Mouse (Mus musculus) MEL (cell line): Measurements from ENCODE around the gene Pitpnm3. TPM values are rescaled to one million over a fixed set of nuclear protein-coding genes. Genes with fewer than 3 reads are reported as not detected.

Experiments
- DNase-seq: peaks from one replicate; pipeline ENCODE4 v3.0.0; 2011; ENCODE audit warnings: low read depth, low spot score
- H3K27ac ChIP-seq: 2 replicates; pipeline ENCODE4 v1.5.1; 2012; ENCODE audit warnings: low read depth, mild to moderate bottlenecking, control low read depth, low read length, moderate library complexity; ENCODE audit not compliant: control insufficient read depth
- H3K27me3 ChIP-seq, 2 experiments: fragments of 150-350 bp in 1 of 2; sonication (generic) in 1 of 2; 2 replicates each; pipeline ENCODE4 v1.6.1; 2012; ENCODE audit warnings: low read length in 2 of 2, mild to moderate bottlenecking in 2 of 2, improper control_type of control experiment in 1 of 2, moderate library complexity in 1 of 2; ENCODE audit not compliant: insufficient read depth in 2 of 2, control insufficient read depth in 1 of 2
- H3K36me3 ChIP-seq, 2 experiments: 2 replicates each; pipeline ENCODE4 v1.6.1; 2012 to 2014; ENCODE audit warnings: low read length in 2 of 2, improper control_type of control experiment in 1 of 2, inconsistent platforms in 1 of 2, mild to moderate bottlenecking in 1 of 2; ENCODE audit not compliant: insufficient read depth in 2 of 2, control insufficient read depth in 1 of 2
- H3K4me1 ChIP-seq, 2 experiments: fragments of 150-350 bp in 1 of 2; sonication (generic) in 1 of 2; 2 replicates each; pipeline ENCODE4 v1.6.1; 2012; ENCODE audit warnings: low read length in 2 of 2, improper control_type of control experiment in 1 of 2, mild to moderate bottlenecking in 1 of 2; ENCODE audit not compliant: insufficient read depth in 2 of 2, control insufficient read depth in 1 of 2
- H3K4me3 ChIP-seq, 2 experiments: fragments of 150-350 bp in 1 of 2; sonication (generic) in 1 of 2; 2 replicates each; pipeline ENCODE4 v1.5.1; 2012; ENCODE audit warnings: low read depth in 2 of 2, low read length in 2 of 2, mild to moderate bottlenecking in 2 of 2, moderate library complexity in 2 of 2, control low read depth in 1 of 2, improper control_type of control experiment in 1 of 2; ENCODE audit not compliant: control insufficient read depth in 1 of 2, insufficient read depth in 1 of 2
- H3K79me2 ChIP-seq: 2 replicates; pipeline ENCODE4 v1.6.1; 2012; ENCODE audit warnings: mild to moderate bottlenecking, low read length, moderate library complexity; ENCODE audit not compliant: control insufficient read depth, poor library complexity, insufficient read depth
- H3K9ac ChIP-seq: 2 replicates; pipeline ENCODE4 v1.6.1; 2012; ENCODE audit warnings: low read depth, mild to moderate bottlenecking, control low read depth, low read length, moderate library complexity; ENCODE audit not compliant: control insufficient read depth, poor library complexity, severe bottlenecking
- H3K9me3 ChIP-seq: fragments of 150-350 bp; sonication (generic); replicated peaks from 2 replicates; pipeline ENCODE4 v1.6.1; 2012; ENCODE audit warnings: mild to moderate bottlenecking, low read length, improper control_type of control experiment, moderate library complexity; ENCODE audit not compliant: insufficient read depth
- BHLHE40 ChIP-seq: IDR thresholded peaks from 2 replicates; pipeline ENCODE4 v1.6.1; 2012; ENCODE audit warnings: low read depth, mild to moderate bottlenecking, inconsistent platforms, low read length, improper control_type of control experiment, borderline replicate concordance
- CHD1 ChIP-seq: IDR thresholded peaks from 2 replicates; pipeline ENCODE4 v1.6.1; 2012; ENCODE audit warnings: low read depth, mild to moderate bottlenecking, inconsistent platforms, low read length, improper control_type of control experiment
- CTCF ChIP-seq, 3 experiments: IDR thresholded peaks in 2 of 3; conservative IDR thresholded peaks in 1 of 3; 2 replicates each; pipeline ENCODE4 v1.5.1; 2011 to 2012; ENCODE audit warnings: low read length in 3 of 3, low read depth in 2 of 3, mild to moderate bottlenecking in 2 of 3, improper control_type of control experiment in 1 of 3, inconsistent platforms in 1 of 3, mixed read lengths in 1 of 3, moderate library complexity in 1 of 3; ENCODE audit not compliant: control insufficient read depth in 1 of 3, insufficient read depth in 1 of 3, poor library complexity in 1 of 3, severe bottlenecking in 1 of 3
- E2F4 ChIP-seq: IDR thresholded peaks from 2 replicates; pipeline ENCODE4 v1.6.1; 2011; ENCODE audit warnings: low read depth, low read length, improper control_type of control experiment, borderline replicate concordance
- ELF1 ChIP-seq: IDR thresholded peaks from 2 replicates; pipeline ENCODE4 v1.6.1; 2014; ENCODE audit warnings: low read depth, mild to moderate bottlenecking, inconsistent platforms, low read length, improper control_type of control experiment, moderate library complexity
- JUND ChIP-seq: IDR thresholded peaks from 2 replicates; pipeline ENCODE4 v1.6.1; 2011; ENCODE audit warnings: low read depth, mild to moderate bottlenecking, improper control_type of control experiment, low read length
- KAT2A ChIP-seq: conservative IDR thresholded peaks from 2 replicates; pipeline ENCODE4 v1.6.1; 2012; ENCODE audit warnings: low read depth, low read length, improper control_type of control experiment, inconsistent platforms
- MAFK ChIP-seq: IDR thresholded peaks from 2 replicates; pipeline ENCODE4 v1.6.1; 2011; ENCODE audit warnings: low read depth, mild to moderate bottlenecking, low read length, improper control_type of control experiment, borderline replicate concordance
- MYB ChIP-seq: IDR thresholded peaks from 2 replicates; pipeline ENCODE4 v1.6.1; 2011; ENCODE audit warnings: mild to moderate bottlenecking, low read depth, low read length, improper control_type of control experiment
- MYC ChIP-seq: IDR thresholded peaks from 2 replicates; pipeline ENCODE4 v1.6.1; 2011; ENCODE audit warnings: low read depth, mild to moderate bottlenecking, low read length, improper control_type of control experiment, moderate library complexity
- POLR2A ChIP-seq, 2 experiments: IDR thresholded peaks; 2 replicates each; pipeline ENCODE4 v1.6.1; 2011 to 2012; ENCODE audit warnings: low read length in 2 of 2, mild to moderate bottlenecking in 2 of 2, control low read depth in 1 of 2, improper control_type of control experiment in 1 of 2, low read depth in 1 of 2, moderate library complexity in 1 of 2; ENCODE audit not compliant: control insufficient read depth in 1 of 2, insufficient read depth in 1 of 2, poor library complexity in 1 of 2
- POLR2AphosphoS5 ChIP-seq: IDR thresholded peaks from 2 replicates; pipeline ENCODE4 v1.6.1; 2012; ENCODE audit warnings: low read depth, borderline replicate concordance, mild to moderate bottlenecking, inconsistent platforms, low read length, moderate library complexity, mixed read lengths
- RCOR1 ChIP-seq: IDR thresholded peaks from 2 replicates; pipeline ENCODE4 v1.6.1; 2012; ENCODE audit warnings: low read depth, mild to moderate bottlenecking, inconsistent platforms, low read length, improper control_type of control experiment
- SMC3 ChIP-seq: IDR thresholded peaks from 2 replicates; pipeline ENCODE4 v1.6.1; 2011; ENCODE audit warnings: low read depth, low read length, improper control_type of control experiment
- TAL1 ChIP-seq: IDR thresholded peaks from 2 replicates; pipeline ENCODE4 v1.6.1; 2012; ENCODE audit warnings: mild to moderate bottlenecking, inconsistent platforms, low read length, moderate library complexity, mixed read lengths
- TBP ChIP-seq: IDR thresholded peaks from 2 replicates; pipeline ENCODE4 v1.8.0; 2011; ENCODE audit warnings: low read depth, low read length, improper control_type of control experiment
- TCF12 ChIP-seq: IDR thresholded peaks from 2 replicates; pipeline ENCODE4 v1.6.1; 2014; ENCODE audit warnings: low read depth, mild to moderate bottlenecking, inconsistent platforms, low read length, improper control_type of control experiment, moderate library complexity
- UBTF ChIP-seq: IDR thresholded peaks from 2 replicates; pipeline ENCODE4 v1.6.1; 2012; ENCODE audit warnings: low read depth, mild to moderate bottlenecking, inconsistent platforms, low read length, improper control_type of control experiment, moderate library complexity, borderline replicate concordance; ENCODE audit not compliant: insufficient read depth
- USF2 ChIP-seq, 2 experiments: IDR thresholded peaks; 2 replicates each; pipeline ENCODE4 v1.6.1; 2011 to 2012; ENCODE audit warnings: improper control_type of control experiment in 2 of 2, low read length in 2 of 2, borderline replicate concordance in 1 of 2, inconsistent platforms in 1 of 2, low read depth in 1 of 2, mild to moderate bottlenecking in 1 of 2; ENCODE audit not compliant: insufficient read depth in 1 of 2
- ZKSCAN1 ChIP-seq: IDR thresholded peaks from 2 replicates; pipeline ENCODE4 v1.6.1; 2012; ENCODE audit warnings: low read depth, mild to moderate bottlenecking, inconsistent platforms, low read length, improper control_type of control experiment, moderate library complexity
- ZNF384 ChIP-seq: IDR thresholded peaks from 2 replicates; pipeline ENCODE4 v1.6.1; 2012; ENCODE audit warnings: low read depth, mild to moderate bottlenecking, inconsistent platforms, low read length, improper control_type of control experiment
- polyA plus RNA-seq, 2 experiments: library from polyadenylated mRNA; stranded (reverse) in 1 of 2; unstranded in 1 of 2; fragments of >175 nt in 1 of 2; fragments of >200 nt in 1 of 2; gene quantifications; 2 replicates each; pipeline versions ENCODE4 v1.2.1 to v1.2.4; 2012; ENCODE audit warnings: low replicate concordance in 2 of 2, low read depth in 1 of 2; ENCODE audit not compliant: insufficient read length in 2 of 2, insufficient read depth in 1 of 2, missing spikeins in 1 of 2
- total RNA-seq: library from RNA; depleted of rRNA; stranded (reverse); fragments of 300-350 nt; gene quantifications from 2 replicates; pipeline ENCODE4 v1.2.3, GENCODE M21; 2012

Gene Pitpnm3
- total and polyA plus RNA-seq, 3 experiments = 0.24 TPM; not detected in 2

DNA sequence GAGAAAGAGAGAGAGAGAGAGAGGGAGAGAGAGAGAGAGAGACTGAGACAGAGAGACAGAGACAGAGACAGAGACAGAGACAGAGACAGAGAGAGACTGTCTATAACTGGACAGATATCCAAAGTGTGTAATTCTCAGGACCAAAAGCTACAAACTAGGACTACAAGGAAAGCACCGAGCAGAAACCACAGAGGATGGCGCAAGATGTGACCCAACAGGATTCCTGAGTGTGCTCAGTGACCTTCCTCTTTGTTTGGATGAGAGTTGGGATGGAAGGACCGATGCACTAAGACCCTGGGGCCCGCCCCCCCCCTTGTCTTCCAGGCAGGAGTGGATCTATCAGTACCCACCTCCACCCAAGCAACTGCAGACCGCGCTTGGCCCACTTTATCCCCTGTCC, 130.0 kb downstream of the Pitpnm3 start:
- no peak overlapping the region for H3K9ac ChIP-seq
- H3K27ac ChIP-seq = no peak overlapping the region
- no peak for DNase-seq
- no peaks in the 10 kb centered on the region for H3K9me3 ChIP-seq
- no peaks in the 10 kb centered on the region for H3K79me2 ChIP-seq
- H3K27me3 ChIP-seq = no peaks in the 10 kb centered on the region
- H3K36me3 ChIP-seq = no peaks in the 10 kb centered on the region
- TF ChIP-seq TCF12 = no peak
- TF ChIP-seq TBP = no peak
- no peak for TF ChIP-seq MYB
- no peak for TF ChIP-seq JUND
- TF ChIP-seq MAFK = no peak
- no peak for TF ChIP-seq POLR2AphosphoS5
- TF ChIP-seq ZKSCAN1 = no peak
- TF ChIP-seq KAT2A = no peak
- no peak for TF ChIP-seq SMC3
- no peak for TF ChIP-seq ELF1
- TF ChIP-seq TAL1 = no peak
- no peak for TF ChIP-seq E2F4
- no peak for TF ChIP-seq CTCF (IDR thresholded peaks at IDR 0.05 in 2 of 3, conservative IDR thresholded peaks at IDR 0.05 in 1 of 3; ENCODE audit: control insufficient read depth in 1 of 3, insufficient read depth in 1 of 3, low read depth in 2 of 3, low read length in 3 of 3, poor library complexity in 1 of 3, severe bottlenecking in 1 of 3)
- TF ChIP-seq CHD1 = no peak
- no peak for TF ChIP-seq ZNF384
- no peak for TF ChIP-seq MYC
- H3K4me3 ChIP-seq = no peak overlapping the region
- H3K4me1 ChIP-seq = no peaks in the 10 kb centered on the region

DNA sequence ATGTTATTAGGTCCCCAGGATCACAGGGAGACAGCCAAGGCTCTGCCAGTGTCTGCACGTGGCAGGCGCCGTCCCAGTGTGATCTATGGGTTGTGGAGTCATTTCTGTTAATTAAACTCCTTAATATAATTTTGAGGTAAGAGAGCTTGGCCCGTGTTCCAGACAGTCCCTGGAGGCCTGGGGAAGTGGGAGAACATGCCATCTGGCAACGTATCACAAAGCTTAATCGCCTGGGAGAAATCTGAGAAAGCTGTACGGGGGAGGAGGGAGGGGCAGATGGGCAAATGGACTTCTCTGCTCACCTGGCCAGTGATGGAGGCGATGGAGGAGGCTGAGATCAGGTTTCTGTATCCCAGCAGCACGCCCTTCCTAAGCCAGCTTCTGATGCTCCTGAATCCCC, 132.4 kb downstream of the Pitpnm3 start:
- no peaks in the 10 kb centered on the region for H3K9me3 ChIP-seq
- no peak for DNase-seq
- no peak overlapping the region for H3K27ac ChIP-seq
- TF ChIP-seq CTCF (IDR thresholded peaks at IDR 0.05 in 2 of 3, conservative IDR thresholded peaks at IDR 0.05 in 1 of 3; ENCODE audit: control insufficient read depth in 1 of 3, insufficient read depth in 1 of 3, low read depth in 2 of 3, low read length in 3 of 3, poor library complexity in 1 of 3, severe bottlenecking in 1 of 3) (no peak), USF2 (IDR thresholded peaks at IDR 0.05; ENCODE audit: borderline replicate concordance in 1 of 2, insufficient read depth in 1 of 2, low read depth in 1 of 2, low read length in 2 of 2) (no peak), KAT2A (no peak), UBTF (no peak), RCOR1 (no peak), POLR2A (IDR thresholded peaks at IDR 0.05; ENCODE audit: control insufficient read depth in 1 of 2, insufficient read depth in 1 of 2, low read depth in 1 of 2, low read length in 2 of 2, poor library complexity in 1 of 2) (no peak), E2F4 (no peak), JUND (no peak), BHLHE40 (no peak), MAFK (no peak)
- H3K4me1 ChIP-seq = no peaks in the 10 kb centered on the region
- H3K4me3 ChIP-seq = no peak overlapping the region
- H3K9ac ChIP-seq = no peak overlapping the region
- H3K79me2 ChIP-seq = no peaks in the 10 kb centered on the region
- H3K36me3 ChIP-seq = no peaks in the 10 kb centered on the region
- no peaks in the 10 kb centered on the region; a peak in 1 of 4 replicates for H3K27me3 ChIP-seq
